Mouse (Mus musculus): ENCODE measurements at regions not wholly inside any gene's neighbourhood (a gene's known extent, or its start where the extent isn't known, plus 50 kb on each side); places are given as distances from the start of the nearest gene placed in this dataset.

GRCm38 (mm10) chr15:62399381-62399780 is 1445.6 kb downstream of the Gsdmc2 start:
- no peak overlapping the region for H3K9ac ChIP-seq (ENCODE audit: low read depth, poor library complexity, severe bottlenecking)
- no peak overlapping the region for H3K27ac ChIP-seq (ENCODE audit: insufficient read depth, low read length)
- H3K4me3 ChIP-seq (ENCODE audit: low read depth, low read length) = no peak overlapping the region
- H3K9me3 ChIP-seq (replicated peaks; ENCODE audit: control insufficient read depth, insufficient read depth, low read length, poor library complexity, severe bottlenecking) = no peaks in the 10 kb centered on the region
- TF ChIP-seq EP300 (IDR thresholded peaks at IDR 0.05; ENCODE audit: insufficient read depth, low read depth, low read length) = no peak
- TF ChIP-seq POLR2A (IDR thresholded peaks at IDR 0.05; ENCODE audit: insufficient read depth, low read length) = no peak
- TF ChIP-seq CTCF (IDR thresholded peaks at IDR 0.05; ENCODE audit: low read depth, low read length) = no peak
- no peaks in the 10 kb centered on the region; the same call in 1 of the 2 replicates for H3K27me3 ChIP-seq (ENCODE audit: control insufficient read depth, insufficient read depth, low read length, poor library complexity, severe bottlenecking)
- H3K4me1 ChIP-seq (ENCODE audit: control insufficient read depth, insufficient read depth, low read length) = no peaks in the 10 kb centered on the region
- no peaks in the 10 kb centered on the region for H3K36me3 ChIP-seq (ENCODE audit: control insufficient read depth, insufficient read depth, low read length, poor library complexity, severe bottlenecking)

GRCm38 (mm10) chr15:62397009-62397408 is 1448.0 kb downstream of the Gsdmc2 start:
- H3K36me3 ChIP-seq (ENCODE audit: control insufficient read depth, insufficient read depth, low read length, poor library complexity, severe bottlenecking) = no peaks in the 10 kb centered on the region
- no peaks in the 10 kb centered on the region for H3K9me3 ChIP-seq (replicated peaks; ENCODE audit: control insufficient read depth, insufficient read depth, low read length, poor library complexity, severe bottlenecking)
- no peaks in the 10 kb centered on the region; the same call in 1 of the 2 replicates for H3K27me3 ChIP-seq (ENCODE audit: control insufficient read depth, insufficient read depth, low read length, poor library complexity, severe bottlenecking)
- TF ChIP-seq POLR2A (IDR thresholded peaks at IDR 0.05; ENCODE audit: insufficient read depth, low read length) (no peak), EP300 (IDR thresholded peaks at IDR 0.05; ENCODE audit: insufficient read depth, low read depth, low read length) (no peak), CTCF (IDR thresholded peaks at IDR 0.05; ENCODE audit: low read depth, low read length) (no peak)
- no peak overlapping the region for H3K4me3 ChIP-seq (ENCODE audit: low read depth, low read length)
- no peak overlapping the region for H3K27ac ChIP-seq (ENCODE audit: insufficient read depth, low read length)
- H3K9ac ChIP-seq (ENCODE audit: low read depth, poor library complexity, severe bottlenecking) = no peak overlapping the region
- no peaks in the 10 kb centered on the region for H3K4me1 ChIP-seq (ENCODE audit: control insufficient read depth, insufficient read depth, low read length)

GRCm38 (mm10) chr15:62395377-62395776 is 1449.6 kb downstream of the Gsdmc2 start:
- H3K4me1 ChIP-seq (ENCODE audit: control insufficient read depth, insufficient read depth, low read length) = no peaks in the 10 kb centered on the region
- H3K27ac ChIP-seq (ENCODE audit: insufficient read depth, low read length) = no peak overlapping the region
- no peaks in the 10 kb centered on the region; the same call in 1 of the 2 replicates for H3K27me3 ChIP-seq (ENCODE audit: control insufficient read depth, insufficient read depth, low read length, poor library complexity, severe bottlenecking)
- no peak for TF ChIP-seq EP300 (IDR thresholded peaks at IDR 0.05; ENCODE audit: insufficient read depth, low read depth, low read length)
- no peak for TF ChIP-seq POLR2A (IDR thresholded peaks at IDR 0.05; ENCODE audit: insufficient read depth, low read length)
- no peak for TF ChIP-seq CTCF (IDR thresholded peaks at IDR 0.05; ENCODE audit: low read depth, low read length)
- no peaks in the 10 kb centered on the region for H3K36me3 ChIP-seq (ENCODE audit: control insufficient read depth, insufficient read depth, low read length, poor library complexity, severe bottlenecking)
- H3K9me3 ChIP-seq (replicated peaks; ENCODE audit: control insufficient read depth, insufficient read depth, low read length, poor library complexity, severe bottlenecking) = no peaks in the 10 kb centered on the region
- no peak overlapping the region for H3K4me3 ChIP-seq (ENCODE audit: low read depth, low read length)
- no peak overlapping the region for H3K9ac ChIP-seq (ENCODE audit: low read depth, poor library complexity, severe bottlenecking)

GRCm38 (mm10) chr15:62393416-62393815 is 1451.6 kb downstream of the Gsdmc2 start:
- TF ChIP-seq EP300 (IDR thresholded peaks at IDR 0.05; ENCODE audit: insufficient read depth, low read depth, low read length) (no peak), CTCF (IDR thresholded peaks at IDR 0.05; ENCODE audit: low read depth, low read length) (no peak), POLR2A (IDR thresholded peaks at IDR 0.05; ENCODE audit: insufficient read depth, low read length) (no peak)
- Histone ChIP-seq H3K27ac (ENCODE audit: insufficient read depth, low read length) (no peak overlapping the region), H3K36me3 (ENCODE audit: control insufficient read depth, insufficient read depth, low read length, poor library complexity, severe bottlenecking) (no peaks in the 10 kb centered on the region), H3K27me3 (ENCODE audit: control insufficient read depth, insufficient read depth, low read length, poor library complexity, severe bottlenecking) (no peaks in the 10 kb centered on the region; the same call in 1 of the 2 replicates), H3K4me3 (ENCODE audit: low read depth, low read length) (no peak overlapping the region), H3K9ac (ENCODE audit: low read depth, poor library complexity, severe bottlenecking) (no peak overlapping the region), H3K9me3 (replicated peaks; ENCODE audit: control insufficient read depth, insufficient read depth, low read length, poor library complexity, severe bottlenecking) (no peaks in the 10 kb centered on the region), H3K4me1 (ENCODE audit: control insufficient read depth, insufficient read depth, low read length) (no peaks in the 10 kb centered on the region)

GRCm38 (mm10) chr15:62392839-62393238 is 1452.1 kb downstream of the Gsdmc2 start:
- no peak overlapping the region for H3K4me3 ChIP-seq (ENCODE audit: low read depth, low read length)
- TF ChIP-seq EP300 (IDR thresholded peaks at IDR 0.05; ENCODE audit: insufficient read depth, low read depth, low read length) (no peak), POLR2A (IDR thresholded peaks at IDR 0.05; ENCODE audit: insufficient read depth, low read length) (no peak), CTCF (IDR thresholded peaks at IDR 0.05; ENCODE audit: low read depth, low read length) (no peak)

GRCm38 (mm10) chr15:62392381-62392780 is 1452.6 kb downstream of the Gsdmc2 start:
- no peaks in the 10 kb centered on the region for H3K27me3 ChIP-seq (ENCODE audit: control insufficient read depth, insufficient read depth, low read length, poor library complexity, severe bottlenecking)
- H3K4me3 ChIP-seq (ENCODE audit: low read depth, low read length) = no peak overlapping the region
- H3K9me3 ChIP-seq (replicated peaks; ENCODE audit: control insufficient read depth, insufficient read depth, low read length, poor library complexity, severe bottlenecking) = no peaks in the 10 kb centered on the region
- H3K9ac ChIP-seq (ENCODE audit: low read depth, poor library complexity, severe bottlenecking) = no peak overlapping the region
- H3K27ac ChIP-seq (ENCODE audit: insufficient read depth, low read length) = no peak overlapping the region
- no peaks in the 10 kb centered on the region for H3K4me1 ChIP-seq (ENCODE audit: control insufficient read depth, insufficient read depth, low read length)
- H3K36me3 ChIP-seq (ENCODE audit: control insufficient read depth, insufficient read depth, low read length, poor library complexity, severe bottlenecking) = no peaks in the 10 kb centered on the region
- TF ChIP-seq EP300 (IDR thresholded peaks at IDR 0.05; ENCODE audit: insufficient read depth, low read depth, low read length) = no peak
- no peak for TF ChIP-seq POLR2A (IDR thresholded peaks at IDR 0.05; ENCODE audit: insufficient read depth, low read length)
- no peak for TF ChIP-seq CTCF (IDR thresholded peaks at IDR 0.05; ENCODE audit: low read depth, low read length)

More at GRCm38 (mm10) chr15:62392839-62393238, 1452.1 kb downstream of the Gsdmc2 start:
- no peaks in the 10 kb centered on the region for H3K27me3 ChIP-seq (ENCODE audit: control insufficient read depth, insufficient read depth, low read length, poor library complexity, severe bottlenecking)
- no peak overlapping the region for H3K27ac ChIP-seq (ENCODE audit: insufficient read depth, low read length)
- H3K36me3 ChIP-seq (ENCODE audit: control insufficient read depth, insufficient read depth, low read length, poor library complexity, severe bottlenecking) = no peaks in the 10 kb centered on the region
- no peaks in the 10 kb centered on the region for H3K4me1 ChIP-seq (ENCODE audit: control insufficient read depth, insufficient read depth, low read length)
- H3K9me3 ChIP-seq (replicated peaks; ENCODE audit: control insufficient read depth, insufficient read depth, low read length, poor library complexity, severe bottlenecking) = no peaks in the 10 kb centered on the region
- no peak overlapping the region for H3K9ac ChIP-seq (ENCODE audit: low read depth, poor library complexity, severe bottlenecking)
